Mouse (Mus musculus) forebrain, embryonic 14.5 days (tissue): ENCODE results near the gene Tead2. TPM values are rescaled to one million over a fixed set of nuclear protein-coding genes. Genes with fewer than 3 reads are reported as not detected.
"Not testable (repeated sequence)": the region's sequence is repeated elsewhere in the genome, so short reads cannot be mapped to it uniquely, and the experiment has no call there.

Experiments
- ATAC-seq: fragments of 200-750 bp; cut with Nextera tagmentation; 2 replicates; pipeline ENCODE4 v1.8.0; 2017; ENCODE audit warnings: mild to moderate bottlenecking, moderate library complexity
- DNase-seq: peaks from one replicate; pipeline ENCODE4 v3.0.0-alpha.2; 2015; ENCODE audit warnings: low spot score
- H3K27ac ChIP-seq: fragments of 300-500 bp; sonication (generic); 2 replicates; pipeline ENCODE4 v1.5.1; 2014; ENCODE audit warnings: low read depth, mild to moderate bottlenecking, control low read depth, low read length, moderate library complexity
- H3K27me3 ChIP-seq: fragments of 300-500 bp; sonication (generic); replicated peaks from 2 replicates; pipeline ENCODE4 v1.6.1; 2014; ENCODE audit warnings: low read length, control low read depth, mixed read lengths; ENCODE audit not compliant: control insufficient read depth, insufficient read depth
- H3K36me3 ChIP-seq: fragments of 300-500 bp; sonication (generic); 2 replicates; pipeline ENCODE4 v1.6.1; 2014; ENCODE audit warnings: low read length, control low read depth; ENCODE audit not compliant: control insufficient read depth, insufficient read depth
- H3K4me1 ChIP-seq: fragments of 300-500 bp; sonication (generic); 2 replicates; pipeline ENCODE4 v1.6.1; 2014; ENCODE audit warnings: antibody characterized with exemption, low read length, control low read depth; ENCODE audit not compliant: control insufficient read depth, insufficient read depth
- H3K4me2 ChIP-seq: fragments of 300-500 bp; sonication (generic); 2 replicates; pipeline ENCODE4 v1.6.1; 2014; ENCODE audit warnings: mild to moderate bottlenecking, control low read depth, low read length
- H3K4me3 ChIP-seq: fragments of 300-500 bp; sonication (generic); 2 replicates; pipeline ENCODE4 v1.5.1; 2014; ENCODE audit warnings: low read depth, low read length, control low read depth
- H3K9ac ChIP-seq: fragments of 300-500 bp; sonication (generic); 2 replicates; pipeline ENCODE4 v1.6.1; 2014; ENCODE audit warnings: mild to moderate bottlenecking, low read length, control low read depth, moderate library complexity
- H3K9me3 ChIP-seq: fragments of 300-500 bp; sonication (generic); replicated peaks from 2 replicates; pipeline ENCODE4 v1.6.1; 2016; ENCODE audit warnings: low read length, control low read depth, mixed read lengths; ENCODE audit not compliant: control insufficient read depth
- WGBS: fragments of 180-500 bp; shearing (Covaris S2); extraction: QIAGEN DNeasy Blood & Tissue Kit; methylation state at CpG from one replicate; pipeline ENCODE4 v1.1.7; 2014; 5-methylcytosine and 5-hydroxymethylcytosine counted together
- polyA plus RNA-seq: library from polyadenylated mRNA; unstranded; fragments of >200 nt; fragmentation: Nextera tagmentation; extraction: Ambion mirVana; gene quantifications from 2 replicates; pipeline ENCODE4 v1.2.1, GENCODE M21; 2014

The Tead2 gene
- polyA plus RNA-seq, 1 experiment from 2014 or later, result 95.7 TPM

DNA sequence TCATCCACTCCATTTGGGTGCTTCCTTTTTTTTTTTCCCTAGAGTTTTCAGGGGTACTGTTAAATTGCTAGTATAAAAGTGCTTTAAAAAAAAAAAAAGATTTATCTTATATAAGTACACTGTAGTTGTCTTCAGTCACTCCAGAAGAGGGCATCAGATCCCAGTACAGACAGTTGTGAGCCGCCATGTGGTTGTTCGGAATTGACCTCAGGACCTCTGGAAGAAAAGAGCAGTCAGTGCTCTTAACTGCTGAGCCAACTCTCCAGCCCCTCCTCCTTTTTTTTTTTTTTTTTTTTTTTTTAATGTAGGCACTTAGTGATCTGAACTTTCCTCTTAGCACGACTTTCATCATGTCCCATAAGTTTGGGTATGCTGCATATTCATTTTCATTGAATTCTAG lies 32.1 kb downstream of the Tead2 start:
- Histone ChIP-seq H3K9ac (no peak overlapping the region), H3K27ac (no peak overlapping the region), H3K4me1 (no peaks in the 10 kb centered on the region), H3K36me3 (no peaks in the 10 kb centered on the region), H3K4me3 (no peak overlapping the region), H3K9me3 (no peaks in the 10 kb centered on the region), H3K4me2 (no peak overlapping the region), H3K27me3 (no peaks in the 10 kb centered on the region)
- ATAC-seq, result no peak
- DNase-seq, result no peak
- WGBS, result 38% methylated on average over 3 of the region's 3 CpGs

DNA sequence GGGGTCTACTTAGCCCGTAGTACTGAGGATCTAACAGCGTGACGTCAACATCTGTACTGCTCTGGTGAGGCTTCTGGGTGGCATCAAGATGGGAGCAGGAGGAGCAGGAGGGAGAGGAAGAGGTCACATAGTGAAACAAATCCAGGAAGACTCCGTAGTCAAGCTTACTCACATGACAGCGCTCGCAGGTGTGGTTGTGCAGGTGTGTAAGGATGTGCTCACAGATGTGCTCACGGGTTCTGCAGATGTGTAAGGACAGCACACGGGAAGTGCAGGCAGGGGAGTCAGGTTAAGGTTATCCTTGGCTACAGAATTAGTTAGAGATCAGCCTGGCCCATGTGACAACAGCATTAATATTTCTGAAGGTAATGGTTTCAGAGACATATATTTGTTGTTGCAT lies 38.3 kb downstream of the Tead2 start:
- ATAC-seq, result no peak
- Histone ChIP-seq H3K4me1 (no peaks in the 10 kb centered on the region), H3K9me3 (no peaks in the 10 kb centered on the region), H3K27me3 (no peaks in the 10 kb centered on the region), H3K4me3 (no peak overlapping the region), H3K27ac (no peak overlapping the region), H3K36me3 (no peaks in the 10 kb centered on the region), H3K4me2 (no peak overlapping the region), H3K9ac (no peak overlapping the region)
- no peak for DNase-seq
- 96% methylated on average over 8 of the region's 8 CpGs for WGBS

DNA sequence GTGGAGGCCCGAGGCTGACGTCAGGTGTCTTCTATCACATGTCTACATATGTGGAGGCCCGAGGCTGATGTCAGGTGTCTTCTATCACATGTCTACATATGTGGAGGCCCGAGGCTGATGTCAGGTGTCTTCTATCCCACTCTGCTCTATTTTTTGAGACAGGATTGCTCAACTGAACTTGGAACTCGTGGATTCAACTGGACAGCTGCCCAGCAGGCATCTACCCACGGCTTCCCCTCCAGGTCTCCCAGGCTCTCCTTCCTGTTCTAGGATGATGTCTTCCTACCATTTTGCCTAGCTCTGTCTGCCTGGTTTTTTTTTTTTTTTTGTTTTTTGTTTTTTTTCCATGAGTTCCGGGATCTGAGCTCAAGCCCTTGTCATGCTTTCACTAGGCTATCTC lies 40.3 kb downstream of the Tead2 start:
- H3K4me3 ChIP-seq, H3K9ac ChIP-seq, H3K4me2 ChIP-seq, DNase-seq, H3K9me3 ChIP-seq, H3K27ac ChIP-seq, ATAC-seq, H3K4me1 ChIP-seq, H3K27me3 ChIP-seq, H3K36me3 ChIP-seq: not testable (repeated sequence)
- WGBS, result 84% methylated on average over 5 of the region's 7 CpGs

GRCm38 (mm10) chr7:45257063-45257840 lies 41.7 kb downstream of the Tead2 start:
- Histone ChIP-seq H3K27ac (no peak overlapping the region), H3K9ac (no peak overlapping the region), H3K36me3 (no peaks in the 10 kb centered on the region), H3K27me3 (no peaks in the 10 kb centered on the region), H3K4me1 (no peaks in the 10 kb centered on the region), H3K4me3 (no peak overlapping the region), H3K9me3 (no peaks in the 10 kb centered on the region), H3K4me2 (no peak overlapping the region)
- WGBS, result 69% methylated on average over 11 of the region's 11 CpGs
- ATAC-seq, result no peak
- DNase-seq, result no peak

DNA sequence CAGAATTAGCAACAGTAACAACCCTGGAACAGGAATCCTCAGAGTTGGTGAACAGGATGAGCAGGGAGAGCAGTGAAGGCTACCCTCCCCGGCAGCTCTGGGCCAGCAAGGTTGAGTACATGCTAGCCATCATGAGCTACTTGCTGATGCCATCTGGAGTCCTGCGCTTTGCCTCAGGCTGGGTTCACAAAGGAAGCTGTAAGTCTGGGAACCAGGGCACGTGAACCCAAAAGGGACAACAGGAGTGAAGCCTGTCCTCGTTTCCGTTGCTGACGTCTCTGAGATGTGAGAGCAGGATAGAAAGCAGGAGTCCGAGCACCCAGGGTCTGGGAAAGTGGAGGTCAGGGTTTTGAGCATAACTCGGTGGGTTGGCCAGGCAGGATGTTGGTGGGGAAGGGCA lies 43.7 kb downstream of the Tead2 start:
- H3K9me3 ChIP-seq, result no peaks in the 10 kb centered on the region
- ATAC-seq, result no peak
- H3K4me2 ChIP-seq, result no peak overlapping the region
- no peak overlapping the region for H3K9ac ChIP-seq
- H3K4me1 ChIP-seq, result no peaks in the 10 kb centered on the region
- 85% methylated on average over 8 of the region's 8 CpGs for WGBS
- no peak overlapping the region for H3K27ac ChIP-seq
- DNase-seq, result no peak
- H3K36me3 ChIP-seq, result no peaks in the 10 kb centered on the region
- H3K4me3 ChIP-seq, result no peak overlapping the region
- no peaks in the 10 kb centered on the region for H3K27me3 ChIP-seq

DNA sequence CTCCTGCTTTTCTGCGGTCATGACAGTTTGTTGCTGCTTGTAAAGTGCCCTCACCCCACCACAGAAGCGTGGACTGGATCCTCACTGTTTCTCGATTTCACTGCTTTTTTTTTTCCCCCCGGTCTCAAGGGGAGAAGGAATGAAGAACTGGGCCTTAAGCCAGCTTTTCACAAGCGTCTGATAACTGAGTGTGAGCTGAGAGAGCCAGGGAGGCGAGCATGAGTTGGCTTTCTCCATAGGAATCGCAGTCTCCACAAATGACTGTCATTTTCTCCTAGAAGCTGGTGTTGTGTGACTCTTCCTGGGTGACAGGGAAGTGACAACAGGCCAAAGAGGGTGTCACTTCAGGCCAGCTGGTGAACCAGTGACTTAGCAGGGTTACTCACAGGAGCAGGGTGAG lies 46.7 kb downstream of the Tead2 start:
- Histone ChIP-seq H3K36me3 (no peaks in the 10 kb centered on the region), H3K27me3 (no peaks in the 10 kb centered on the region), H3K9me3 (no peaks in the 10 kb centered on the region), H3K4me2 (no peak overlapping the region), H3K27ac (no peak overlapping the region), H3K4me3 (no peak overlapping the region), H3K9ac (no peak overlapping the region), H3K4me1 (no peaks in the 10 kb centered on the region)
- WGBS, result 59% methylated on average over 7 of the region's 7 CpGs
- DNase-seq (peak; percentile 55), ATAC-seq (no peak)

GRCm38 (mm10) chr7:45263006-45263607 lies 47.6 kb downstream of the Tead2 start:
- no peak overlapping the region for H3K4me2 ChIP-seq
- no peaks in the 10 kb centered on the region for H3K9me3 ChIP-seq
- H3K9ac ChIP-seq, result no peak overlapping the region
- ATAC-seq, result no peak
- H3K4me3 ChIP-seq, result no peak overlapping the region
- no peak overlapping the region for H3K27ac ChIP-seq
- no peak for DNase-seq
- WGBS, result 68% methylated on average over 7 of the region's 7 CpGs
- no peaks in the 10 kb centered on the region for H3K4me1 ChIP-seq
- no peaks in the 10 kb centered on the region for H3K36me3 ChIP-seq
- H3K27me3 ChIP-seq, result no peaks in the 10 kb centered on the region; the same call in 1 of the 2 replicates

- H3K4me2 ChIP-seq, result no peak overlapping the region
- 76% methylated on average over 3 of the region's 3 CpGs for WGBS
- no peak for DNase-seq
- H3K36me3 ChIP-seq, result no peaks in the 10 kb centered on the region
- H3K9me3 ChIP-seq, result no peaks in the 10 kb centered on the region
- no peak overlapping the region for H3K9ac ChIP-seq
- H3K27ac ChIP-seq, result no peak overlapping the region
- ATAC-seq, result no peak
- no peaks in the 10 kb centered on the region; the same call in 1 of the 2 replicates for H3K27me3 ChIP-seq
- H3K4me3 ChIP-seq, result no peak overlapping the region
- no peaks in the 10 kb centered on the region for H3K4me1 ChIP-seq
These were observed 48.8 kb downstream of the Tead2 start for GRCm38 (mm10) chr7:45264348-45264747.

GRCm38 (mm10) chr7:45265518-45265917 lies 50.0 kb downstream of the Tead2 start:
- DNase-seq (no peak), ATAC-seq (no peak)
- H3K27me3 ChIP-seq, result no peaks in the 10 kb centered on the region; the same call in 1 of the 2 replicates
- H3K4me1 ChIP-seq, result no peaks in the 10 kb centered on the region
- H3K4me3 ChIP-seq, result no peak overlapping the region
- H3K9ac ChIP-seq, result no peak overlapping the region
- no peaks in the 10 kb centered on the region for H3K9me3 ChIP-seq
- no peaks in the 10 kb centered on the region for H3K36me3 ChIP-seq
- no peak overlapping the region for H3K27ac ChIP-seq
- WGBS, result 90% methylated on average over 1 of the region's 1 CpGs
- no peak overlapping the region for H3K4me2 ChIP-seq
